Mouse (Mus musculus): ENCODE measurements around the gene Irf2bp1. TPM values are rescaled to one million over a fixed set of nuclear protein-coding genes. Genes with fewer than 3 reads are reported as not detected.

Irf2bp1 gene
- polyA plus RNA-seq, 1 experiment from 2014 or later = 27.9 TPM

DNA sequence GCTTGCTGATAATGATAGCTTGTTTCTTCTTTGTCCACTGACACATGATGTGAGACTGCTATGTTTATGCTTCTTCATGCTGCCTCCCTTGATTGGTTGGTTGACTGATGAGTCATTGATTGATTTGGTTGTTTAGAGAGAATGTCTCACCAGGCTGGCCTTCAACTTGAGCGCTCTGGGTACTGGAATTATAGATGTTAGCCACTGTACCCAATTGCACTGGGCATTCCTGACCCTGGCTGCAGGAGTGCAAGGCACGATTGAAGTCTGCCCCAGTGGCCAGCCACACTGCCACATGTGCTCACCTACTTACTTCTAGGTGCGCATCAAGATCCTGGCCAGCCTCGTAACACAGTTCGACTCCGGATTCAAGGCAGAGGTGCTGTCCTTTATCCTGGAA is 40.8 kb downstream of the Irf2bp1 start:
- Histone ChIP-seq H3K9me3 (replicated peaks; ENCODE audit: control insufficient read depth, low read length) (no peaks in the 10 kb centered on the region), H3K27me3 (ENCODE audit: control insufficient read depth, insufficient read depth, low read length) (no peaks in the 10 kb centered on the region), H3K27ac (replicated peaks; ENCODE audit: low read depth, low read length) (no peak overlapping the region), H3K9ac (replicated peaks; ENCODE audit: low read length) (no peak overlapping the region), H3K4me1 (ENCODE audit: control insufficient read depth, insufficient read depth, low read length) (no peaks in the 10 kb centered on the region), H3K4me2 (ENCODE audit: low read depth, low read length) (no peak overlapping the region), H3K4me3 (ENCODE audit: low read depth, low read length) (no peak overlapping the region), H3K36me3 (replicated peaks; ENCODE audit: control insufficient read depth, insufficient read depth, low read depth, low read length) (peaks cover 36% of the 10 kb centered on the region)
- ATAC-seq (replicated peaks; ENCODE audit: insufficient number of reproducible peaks, low FRiP score, low TSS enrichment, low read depth) = no peak
- WGBS = 92% methylated on average over 6 of the region's 6 CpGs
- no peak for DNase-seq (ENCODE audit: low spot score)

- H3K4me1 ChIP-seq (ENCODE audit: control insufficient read depth, insufficient read depth, low read length) = no peaks in the 10 kb centered on the region
- H3K27me3 ChIP-seq (ENCODE audit: control insufficient read depth, insufficient read depth, low read length) = no peaks in the 10 kb centered on the region
- H3K4me3 ChIP-seq (ENCODE audit: low read depth, low read length) = no peak overlapping the region
- no peak overlapping the region for H3K27ac ChIP-seq (replicated peaks; ENCODE audit: low read depth, low read length)
- H3K9me3 ChIP-seq (replicated peaks; ENCODE audit: control insufficient read depth, low read length) = no peaks in the 10 kb centered on the region
- no peak overlapping the region for H3K4me2 ChIP-seq (ENCODE audit: low read depth, low read length)
- peaks cover 29% of the 10 kb centered on the region for H3K36me3 ChIP-seq (replicated peaks; ENCODE audit: control insufficient read depth, insufficient read depth, low read depth, low read length)
- no peak overlapping the region for H3K9ac ChIP-seq (replicated peaks; ENCODE audit: low read length)
- no peak for DNase-seq (ENCODE audit: low spot score)
- no peak for ATAC-seq (replicated peaks; ENCODE audit: insufficient number of reproducible peaks, low FRiP score, low TSS enrichment, low read depth)
- 91% methylated on average over 11 of the region's 11 CpGs for WGBS
Observed at GRCm38 (mm10) chr7:19046286-19047069, 42.6 kb downstream of the Irf2bp1 start.

DNA sequence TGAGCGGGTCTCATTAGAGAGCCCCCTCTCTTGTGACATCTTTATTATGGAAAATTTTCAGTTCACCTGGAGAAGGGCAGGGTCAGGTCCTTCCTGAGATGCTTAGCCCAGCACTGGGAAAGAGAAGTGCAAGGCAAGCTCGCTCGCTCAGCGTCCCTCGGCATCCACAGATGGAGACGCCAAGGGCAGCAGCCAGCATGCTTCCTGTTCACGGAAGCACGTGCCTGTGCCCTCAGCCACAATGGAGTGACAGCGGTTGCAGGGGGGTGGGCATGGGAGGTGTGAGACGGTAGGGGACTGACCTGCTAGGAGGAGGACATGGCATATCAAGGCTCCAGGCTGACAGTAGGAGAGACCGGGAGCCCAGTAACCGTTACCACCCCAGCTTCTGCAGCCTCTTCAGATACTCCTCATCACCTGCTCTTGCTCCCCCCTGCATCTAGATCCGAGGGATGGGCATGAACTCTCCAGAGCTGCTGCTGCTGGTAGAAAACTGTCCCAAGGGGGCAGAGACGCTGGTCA is 44.2 kb downstream of the Irf2bp1 start:
- ATAC-seq (replicated peaks; ENCODE audit: insufficient number of reproducible peaks, low FRiP score, low TSS enrichment, low read depth) = no peak
- H3K27me3 ChIP-seq (ENCODE audit: control insufficient read depth, insufficient read depth, low read length) = no peaks in the 10 kb centered on the region
- H3K9me3 ChIP-seq (replicated peaks; ENCODE audit: control insufficient read depth, low read length) = no peaks in the 10 kb centered on the region
- H3K4me2 ChIP-seq (ENCODE audit: low read depth, low read length) = no peak overlapping the region
- no peak overlapping the region for H3K27ac ChIP-seq (replicated peaks; ENCODE audit: low read depth, low read length)
- H3K4me3 ChIP-seq (ENCODE audit: low read depth, low read length) = no peak overlapping the region
- DNase-seq (ENCODE audit: low spot score) = no peak
- peaks cover 18% of the 10 kb centered on the region for H3K36me3 ChIP-seq (replicated peaks; ENCODE audit: control insufficient read depth, insufficient read depth, low read depth, low read length)
- 89% methylated on average over 14 of the region's 14 CpGs for WGBS
- H3K9ac ChIP-seq (replicated peaks; ENCODE audit: low read length) = no peak overlapping the region
- H3K4me1 ChIP-seq (ENCODE audit: control insufficient read depth, insufficient read depth, low read length) = no peaks in the 10 kb centered on the region

DNA sequence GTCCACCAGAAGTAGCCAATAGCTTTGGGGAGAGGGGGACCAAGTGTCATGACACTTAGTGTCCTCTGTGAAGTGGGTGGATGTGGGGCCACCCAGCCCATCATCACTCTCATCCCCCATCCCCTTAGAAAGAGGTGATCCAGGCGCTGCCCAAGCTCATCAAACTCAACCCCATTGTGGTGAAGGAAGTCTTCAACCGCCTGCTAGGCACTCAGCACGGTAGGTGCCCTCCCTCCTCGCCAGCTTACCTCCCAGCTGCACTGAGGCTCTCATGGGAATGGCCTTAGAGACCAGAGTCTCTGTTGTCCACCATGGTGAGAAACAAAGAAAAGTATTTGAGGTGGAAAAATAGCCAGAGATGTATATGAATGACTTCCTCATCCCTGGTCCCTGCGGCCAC is 45.4 kb downstream of the Irf2bp1 start:
- Histone ChIP-seq H3K4me3 (ENCODE audit: low read depth, low read length) (no peak overlapping the region), H3K9ac (replicated peaks; ENCODE audit: low read length) (no peak overlapping the region), H3K9me3 (replicated peaks; ENCODE audit: control insufficient read depth, low read length) (no peaks in the 10 kb centered on the region), H3K27ac (replicated peaks; ENCODE audit: low read depth, low read length) (no peak overlapping the region), H3K36me3 (replicated peaks; ENCODE audit: control insufficient read depth, insufficient read depth, low read depth, low read length) (peaks cover 15% of the 10 kb centered on the region; the same call in 1 of the 2 replicates), H3K4me2 (ENCODE audit: low read depth, low read length) (no peak overlapping the region), H3K27me3 (ENCODE audit: control insufficient read depth, insufficient read depth, low read length) (no peaks in the 10 kb centered on the region), H3K4me1 (ENCODE audit: control insufficient read depth, insufficient read depth, low read length) (no peaks in the 10 kb centered on the region)
- DNase-seq (ENCODE audit: low spot score) = no peak
- 87% methylated on average over 5 of the region's 5 CpGs for WGBS
- no peak for ATAC-seq (replicated peaks; ENCODE audit: insufficient number of reproducible peaks, low FRiP score, low TSS enrichment, low read depth)

GRCm38 (mm10) chr7:19050172-19050571 is 46.3 kb downstream of the Irf2bp1 start:
- Histone ChIP-seq H3K36me3 (replicated peaks; ENCODE audit: control insufficient read depth, insufficient read depth, low read depth, low read length) (peaks cover 15% of the 10 kb centered on the region; the same call in 1 of the 2 replicates), H3K9me3 (replicated peaks; ENCODE audit: control insufficient read depth, low read length) (no peaks in the 10 kb centered on the region), H3K4me1 (ENCODE audit: control insufficient read depth, insufficient read depth, low read length) (no peaks in the 10 kb centered on the region), H3K27me3 (ENCODE audit: control insufficient read depth, insufficient read depth, low read length) (no peaks in the 10 kb centered on the region), H3K27ac (replicated peaks; ENCODE audit: low read depth, low read length) (no peak overlapping the region), H3K9ac (replicated peaks; ENCODE audit: low read length) (no peak overlapping the region), H3K4me3 (ENCODE audit: low read depth, low read length) (no peak overlapping the region), H3K4me2 (ENCODE audit: low read depth, low read length) (no peak overlapping the region)
- no peak for ATAC-seq (replicated peaks; ENCODE audit: insufficient number of reproducible peaks, low FRiP score, low TSS enrichment, low read depth)
- WGBS = 91% methylated on average over 8 of the region's 8 CpGs
- no peak for DNase-seq (ENCODE audit: low spot score)

GRCm38 (mm10) chr7:19051161-19051560 is 47.3 kb downstream of the Irf2bp1 start:
- Histone ChIP-seq H3K36me3 (replicated peaks; ENCODE audit: control insufficient read depth, insufficient read depth, low read depth, low read length) (peaks cover 11% of the 10 kb centered on the region; the same call in 1 of the 2 replicates), H3K4me2 (ENCODE audit: low read depth, low read length) (no peak overlapping the region), H3K9ac (replicated peaks; ENCODE audit: low read length) (no peak overlapping the region), H3K4me1 (ENCODE audit: control insufficient read depth, insufficient read depth, low read length) (no peaks in the 10 kb centered on the region), H3K27ac (replicated peaks; ENCODE audit: low read depth, low read length) (no peak overlapping the region), H3K4me3 (ENCODE audit: low read depth, low read length) (no peak overlapping the region), H3K9me3 (replicated peaks; ENCODE audit: control insufficient read depth, low read length) (no peaks in the 10 kb centered on the region), H3K27me3 (ENCODE audit: control insufficient read depth, insufficient read depth, low read length) (no peaks in the 10 kb centered on the region)
- ATAC-seq (replicated peaks; ENCODE audit: insufficient number of reproducible peaks, low FRiP score, low TSS enrichment, low read depth) (no peak), DNase-seq (ENCODE audit: low spot score) (no peak)
- WGBS = 65% methylated on average over 4 of the region's 4 CpGs

DNA sequence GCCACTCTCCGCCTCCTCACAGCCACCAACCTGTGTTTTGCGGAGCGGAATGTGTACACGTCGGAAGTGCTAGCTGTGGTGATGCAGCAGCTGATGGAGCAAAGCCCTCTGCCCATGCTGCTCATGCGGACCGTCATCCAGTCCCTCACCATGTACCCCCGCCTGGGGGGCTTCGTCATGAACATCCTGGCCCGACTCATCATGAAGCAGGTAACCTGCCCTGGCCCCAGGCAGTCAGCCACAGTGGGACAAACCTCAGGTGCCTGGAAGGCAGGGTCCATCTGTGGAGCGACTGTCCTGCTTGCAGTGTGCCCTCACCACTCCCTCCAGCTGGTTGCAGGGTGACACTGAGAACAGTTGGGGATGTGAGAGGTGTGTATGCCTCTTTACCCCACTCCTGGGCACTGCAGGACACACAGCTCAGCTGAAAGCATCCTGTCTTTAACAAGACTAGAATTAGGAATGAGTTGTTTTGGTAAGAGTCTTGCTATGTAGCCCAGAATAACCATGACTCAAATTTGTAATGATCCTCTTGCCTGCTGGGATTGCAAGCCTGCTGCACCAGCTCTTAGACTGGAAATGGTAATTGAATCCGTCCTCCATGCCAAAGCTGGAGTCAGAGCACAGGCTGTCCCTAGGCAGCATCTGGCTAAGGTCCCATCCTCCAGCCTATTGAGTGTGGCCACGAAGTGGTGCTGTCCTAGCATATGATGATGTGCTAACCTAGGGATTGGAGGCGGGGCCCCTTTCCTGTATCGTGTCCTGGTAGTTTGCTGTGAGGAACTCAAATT is 48.7 kb downstream of the Irf2bp1 start:
- ATAC-seq (replicated peaks; ENCODE audit: insufficient number of reproducible peaks, low FRiP score, low TSS enrichment, low read depth) = no peak
- WGBS = 89% methylated on average over 15 of the region's 15 CpGs

GRCm38 (mm10) chr7:19053136-19053532 is 49.3 kb downstream of the Irf2bp1 start:
- WGBS = 87% methylated on average over 7 of the region's 7 CpGs
- Histone ChIP-seq H3K36me3 (replicated peaks; ENCODE audit: control insufficient read depth, insufficient read depth, low read depth, low read length) (peaks cover 9% of the 10 kb centered on the region; the same call in 1 of the 2 replicates), H3K4me2 (ENCODE audit: low read depth, low read length) (no peak overlapping the region), H3K9me3 (replicated peaks; ENCODE audit: control insufficient read depth, low read length) (no peaks in the 10 kb centered on the region), H3K27ac (replicated peaks; ENCODE audit: low read depth, low read length) (no peak overlapping the region), H3K27me3 (ENCODE audit: control insufficient read depth, insufficient read depth, low read length) (no peaks in the 10 kb centered on the region), H3K9ac (replicated peaks; ENCODE audit: low read length) (no peak overlapping the region), H3K4me3 (ENCODE audit: low read depth, low read length) (no peak overlapping the region), H3K4me1 (ENCODE audit: control insufficient read depth, insufficient read depth, low read length) (no peaks in the 10 kb centered on the region)
- ATAC-seq (replicated peaks; ENCODE audit: insufficient number of reproducible peaks, low FRiP score, low TSS enrichment, low read depth) (no peak), DNase-seq (ENCODE audit: low spot score) (no peak)

More for the DNA sequence above, 48.7 kb downstream of the Irf2bp1 start:
- no peaks in the 10 kb centered on the region for H3K27me3 ChIP-seq (ENCODE audit: control insufficient read depth, insufficient read depth, low read length)
- H3K9me3 ChIP-seq (replicated peaks; ENCODE audit: control insufficient read depth, low read length) = no peaks in the 10 kb centered on the region
- no peak overlapping the region for H3K9ac ChIP-seq (replicated peaks; ENCODE audit: low read length)
- H3K4me2 ChIP-seq (ENCODE audit: low read depth, low read length) = no peak overlapping the region
- DNase-seq (ENCODE audit: low spot score) = no peak
- H3K36me3 ChIP-seq (replicated peaks; ENCODE audit: control insufficient read depth, insufficient read depth, low read depth, low read length) = peaks cover 9% of the 10 kb centered on the region; the same call in 1 of the 2 replicates
- no peak overlapping the region for H3K27ac ChIP-seq (replicated peaks; ENCODE audit: low read depth, low read length)
- H3K4me1 ChIP-seq (ENCODE audit: control insufficient read depth, insufficient read depth, low read length) = no peaks in the 10 kb centered on the region
- no peak overlapping the region for H3K4me3 ChIP-seq (ENCODE audit: low read depth, low read length)

Data from embryonic facial prominence, embryonic 11.5 days (tissue).